Mouse (Mus musculus): ENCODE measurements around the gene Gm4871.

DNA sequence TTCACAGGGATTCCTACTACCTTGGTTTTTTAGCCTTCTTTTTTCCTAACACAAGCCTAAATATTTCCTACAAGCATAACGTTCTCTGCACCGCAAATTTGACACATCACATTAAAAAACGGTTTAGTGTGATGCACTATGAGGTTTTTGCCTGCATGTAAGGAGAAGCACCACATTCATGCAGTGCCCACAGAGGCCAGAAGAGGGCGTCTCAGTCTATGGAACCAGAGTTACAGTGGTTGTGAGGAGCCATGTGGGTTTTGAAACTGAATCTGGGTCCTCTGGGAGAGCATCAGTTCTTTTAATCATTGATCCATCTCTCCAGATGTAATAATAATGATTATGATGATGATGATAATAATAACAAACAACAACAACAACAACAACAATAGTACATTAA is 9.1 kb upstream of the Gm4871 start:
- TF ChIP-seq CTCF (IDR thresholded peaks at IDR 0.05; ENCODE audit: extremely low read depth, insufficient read depth, insufficient read length, insufficient replicate concordance) (no peak), POLR2A (IDR thresholded peaks at IDR 0.05; ENCODE audit: low read depth, low read length) (no peak)

All from spleen, adult 2 months (tissue).